Mouse (Mus musculus) stomach, postnatal 0 days (tissue): ENCODE data around the gene Flcn. TPM values are rescaled to one million over a fixed set of nuclear protein-coding genes. Genes with fewer than 3 reads are reported as not detected.

Experiments
- ATAC-seq: fragments of 200-750 bp; cut with Nextera tagmentation; 2 replicates; pipeline ENCODE4 v1.8.0; 2017; ENCODE audit not compliant: low FRiP score, low TSS enrichment
- DNase-seq: peaks from one replicate; pipeline ENCODE4 v3.0.0-alpha.2; 2016; ENCODE audit warnings: low spot score
- H3K27ac ChIP-seq: fragments of 300-500 bp; sonication (generic); replicated peaks from 2 replicates; pipeline ENCODE4 v1.5.1; 2014; ENCODE audit warnings: mild to moderate bottlenecking, control low read depth
- H3K27me3 ChIP-seq: fragments of 300-500 bp; sonication (generic); 2 replicates; pipeline ENCODE4 v1.6.1; 2014; ENCODE audit warnings: low read length; ENCODE audit not compliant: control insufficient read depth, insufficient read depth
- H3K36me3 ChIP-seq: fragments of 300-500 bp; sonication (generic); 2 replicates; pipeline ENCODE4 v1.6.1; 2014; ENCODE audit warnings: low read length, mixed read lengths; ENCODE audit not compliant: control insufficient read depth, insufficient read depth
- H3K4me1 ChIP-seq: fragments of 300-500 bp; sonication (generic); replicated peaks from 2 replicates; pipeline ENCODE4 v1.6.1; 2014; ENCODE audit warnings: antibody characterized with exemption; ENCODE audit not compliant: control insufficient read depth, insufficient read depth
- H3K4me2 ChIP-seq: fragments of 300-500 bp; sonication (generic); replicated peaks from 2 replicates; pipeline ENCODE4 v1.6.1; 2014; ENCODE audit warnings: low read depth, mild to moderate bottlenecking, control low read depth, moderate library complexity
- H3K4me3 ChIP-seq: fragments of 300-500 bp; sonication (generic); 2 replicates; pipeline ENCODE4 v1.5.1; 2014; ENCODE audit warnings: low read depth, low read length, control low read depth
- H3K9ac ChIP-seq: fragments of 300-500 bp; sonication (generic); 2 replicates; pipeline ENCODE4 v1.6.1; 2014; ENCODE audit warnings: mild to moderate bottlenecking, low read length, control low read depth, mixed read lengths
- H3K9me3 ChIP-seq: fragments of 300-500 bp; sonication (generic); 2 replicates; pipeline ENCODE4 v1.6.1; 2016; ENCODE audit warnings: low read length; ENCODE audit not compliant: control insufficient read depth
- CTCF ChIP-seq: IDR thresholded peaks from 2 replicates; pipeline ENCODE4 v1.5.1; 2016; ENCODE audit warnings: antibody characterized with exemption, low read depth, mild to moderate bottlenecking, moderate library complexity
- EP300 ChIP-seq: optimal IDR thresholded peaks from 2 replicates; pipeline ENCODE3; 2016; ENCODE audit warnings: antibody characterized with exemption
- WGBS: fragments of 180-500 bp; shearing (Covaris S2); extraction: QIAGEN DNeasy Blood & Tissue Kit; methylation state at CpG from one replicate; pipeline ENCODE4 v1.1.7; 2014; 5-methylcytosine and 5-hydroxymethylcytosine counted together
- polyA plus RNA-seq: library from polyadenylated mRNA; unstranded; fragments of >200 nt; fragmentation: Nextera tagmentation; extraction: Ambion mirVana; gene quantifications from 2 replicates; pipeline ENCODE4 v1.2.1, GENCODE M21; 2015

Flcn gene
- polyA plus RNA-seq, 1 experiment from 2014 or later: 16.1 TPM

DNA sequence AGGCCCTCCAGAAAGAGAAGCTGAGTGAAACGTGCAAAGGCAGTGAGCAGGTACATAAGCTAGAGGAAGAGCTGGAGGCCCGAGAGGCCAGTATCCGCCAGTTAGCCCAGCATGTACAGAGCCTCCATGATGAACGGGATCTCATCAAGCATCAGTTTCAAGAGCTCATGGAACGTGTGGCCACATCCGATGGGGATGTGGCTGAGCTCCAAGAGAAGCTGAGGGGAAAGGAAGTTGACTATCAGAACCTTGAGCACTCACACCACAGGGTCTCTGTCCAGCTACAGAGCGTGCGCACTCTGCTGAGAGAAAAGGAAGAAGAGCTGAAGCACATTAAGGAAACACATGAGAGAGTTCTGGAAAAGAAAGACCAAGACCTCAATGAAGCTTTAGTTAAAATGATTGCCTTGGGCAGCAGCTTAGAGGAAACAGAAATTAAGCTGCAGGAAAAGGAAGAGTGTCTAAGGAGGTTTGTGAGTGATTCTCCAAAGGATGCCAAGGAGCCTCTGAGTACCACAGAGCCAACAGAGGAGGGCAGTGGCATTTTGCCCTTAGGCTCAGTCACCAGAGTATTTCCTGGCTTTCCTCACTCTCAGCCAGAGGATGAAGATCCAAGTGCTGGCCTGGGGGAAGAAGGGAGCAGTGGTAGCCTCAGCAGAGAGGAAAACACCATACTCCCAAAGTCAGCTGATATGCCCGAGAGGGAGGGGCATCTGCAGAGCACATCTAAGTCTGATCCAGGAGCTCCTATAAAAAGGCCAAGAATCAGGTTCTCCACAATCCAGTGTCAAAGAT lies 51.4 kb downstream of the Flcn start:
- no peak overlapping the region for H3K4me2 ChIP-seq
- WGBS: 82% methylated on average over 9 of the region's 9 CpGs
- ATAC-seq (0 out of 2 replicates have a peak, but pooled peaks have one; percentile 14), DNase-seq (no peak)
- no peaks in the 10 kb centered on the region for H3K9me3 ChIP-seq
- H3K4me3 ChIP-seq: no peak overlapping the region
- no peak overlapping the region for H3K9ac ChIP-seq
- H3K27ac ChIP-seq: peak overlapping the region; percentile 45; the same call in 1 of the 2 replicates
- peaks cover 2% of the 10 kb centered on the region; the same call in 1 of the 2 replicates for H3K4me1 ChIP-seq
- H3K27me3 ChIP-seq: no peaks in the 10 kb centered on the region
- peaks cover 54% of the 10 kb centered on the region for H3K36me3 ChIP-seq
- no peak for TF ChIP-seq CTCF
- no peak for TF ChIP-seq EP300

DNA sequence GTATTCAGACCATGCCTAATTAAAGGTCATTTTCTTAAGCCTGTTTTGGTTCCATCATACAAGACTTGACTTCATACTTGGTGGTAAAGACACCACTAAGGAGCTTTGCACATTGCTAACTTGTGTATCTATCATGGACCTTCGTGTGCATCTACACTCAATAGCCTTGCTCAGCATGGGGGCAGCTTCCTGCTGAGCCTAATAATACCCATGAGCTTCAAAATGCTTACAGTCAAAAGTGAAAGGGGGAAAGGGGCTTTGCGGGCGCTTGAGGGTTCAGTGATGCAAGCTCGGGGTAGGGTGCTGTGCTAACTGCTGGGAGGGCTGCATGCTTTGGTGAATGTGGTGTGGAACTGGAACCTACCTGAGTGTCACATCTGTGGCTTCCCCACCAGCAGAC lies 53.5 kb downstream of the Flcn start:
- Histone ChIP-seq H3K4me2 (no peak overlapping the region), H3K9me3 (no peaks in the 10 kb centered on the region), H3K4me3 (no peak overlapping the region), H3K9ac (no peak overlapping the region), H3K27ac (no peak overlapping the region), H3K36me3 (peaks cover 62% of the 10 kb centered on the region), H3K27me3 (no peaks in the 10 kb centered on the region), H3K4me1 (peaks cover 2% of the 10 kb centered on the region; the same call in 1 of the 2 replicates)
- 85% methylated on average over 4 of the region's 4 CpGs for WGBS
- TF ChIP-seq CTCF: no peak
- TF ChIP-seq EP300: no peak
- DNase-seq: no peak
- no peak for ATAC-seq

DNA sequence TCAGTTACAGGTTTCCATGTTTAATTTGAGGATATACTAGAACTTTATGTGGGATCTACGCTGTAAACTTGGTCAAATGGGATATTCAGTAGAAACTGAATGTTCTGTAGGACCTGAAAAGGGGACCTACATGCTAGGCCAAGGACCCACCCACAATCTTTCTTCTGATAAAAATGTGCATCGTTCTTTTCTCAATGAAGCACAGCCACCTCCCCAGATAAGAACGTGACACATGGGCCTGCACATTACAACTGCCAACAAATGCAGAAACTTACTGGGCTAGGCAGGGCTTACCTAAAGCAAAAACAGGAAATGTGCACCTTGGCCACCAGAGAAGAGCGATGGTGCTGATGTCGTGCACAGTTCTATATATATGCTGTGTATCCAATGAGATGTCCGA lies 55.3 kb downstream of the Flcn start:
- 91% methylated on average over 6 of the region's 6 CpGs for WGBS
- no peak overlapping the region for H3K27ac ChIP-seq
- H3K36me3 ChIP-seq: peaks cover 63% of the 10 kb centered on the region
- H3K27me3 ChIP-seq: no peaks in the 10 kb centered on the region
- H3K4me1 ChIP-seq: peaks cover 2% of the 10 kb centered on the region; the same call in 1 of the 2 replicates
- ATAC-seq (no peak), DNase-seq (no peak)
- TF ChIP-seq CTCF: no peak
- no peak for TF ChIP-seq EP300
- no peak overlapping the region for H3K9ac ChIP-seq
- no peak overlapping the region for H3K4me2 ChIP-seq
- H3K9me3 ChIP-seq: no peaks in the 10 kb centered on the region
- no peak overlapping the region for H3K4me3 ChIP-seq

GRCm38 (mm10) chr11:59749050-59749449 lies 60.8 kb downstream of the Flcn start:
- DNase-seq: no peak
- Histone ChIP-seq H3K36me3 (peaks cover 37% of the 10 kb centered on the region), H3K4me2 (no peak overlapping the region), H3K4me1 (no peaks in the 10 kb centered on the region), H3K9me3 (no peaks in the 10 kb centered on the region), H3K27me3 (no peaks in the 10 kb centered on the region), H3K4me3 (no peak overlapping the region), H3K27ac (no peak overlapping the region), H3K9ac (no peak overlapping the region)
- 78% methylated on average over 3 of the region's 3 CpGs for WGBS
- no peak for ATAC-seq
- TF ChIP-seq EP300: no peak
- no peak for TF ChIP-seq CTCF

GRCm38 (mm10) chr11:59746614-59747013 lies 63.2 kb downstream of the Flcn start:
- WGBS: 77% methylated on average over 2 of the region's 2 CpGs
- TF ChIP-seq EP300 (no peak), CTCF (peak; percentile 89)

GRCm38 (mm10) chr11:59745851-59746250 lies 64.0 kb downstream of the Flcn start:
- Histone ChIP-seq H3K27me3 (no peaks in the 10 kb centered on the region), H3K4me2 (no peak overlapping the region), H3K4me1 (no peaks in the 10 kb centered on the region), H3K4me3 (no peak overlapping the region), H3K9ac (no peak overlapping the region), H3K9me3 (no peaks in the 10 kb centered on the region), H3K27ac (no peak overlapping the region), H3K36me3 (peaks cover 46% of the 10 kb centered on the region)
- DNase-seq (no peak), ATAC-seq (no peak)
- TF ChIP-seq EP300 (no peak), CTCF (no peak)
- 81% methylated on average over 5 of the region's 5 CpGs for WGBS

More at GRCm38 (mm10) chr11:59746614-59747013, 63.2 kb downstream of the Flcn start:
- no peaks in the 10 kb centered on the region for H3K9me3 ChIP-seq
- peaks cover 44% of the 10 kb centered on the region for H3K36me3 ChIP-seq
- ATAC-seq: 0 out of 2 replicates have a peak, but pooled peaks have one; percentile 49
- no peak overlapping the region for H3K4me3 ChIP-seq
- no peak overlapping the region for H3K9ac ChIP-seq
- peak; percentile 66 for DNase-seq
- no peaks in the 10 kb centered on the region for H3K27me3 ChIP-seq
- H3K4me2 ChIP-seq: no peak overlapping the region
- no peaks in the 10 kb centered on the region for H3K4me1 ChIP-seq
- H3K27ac ChIP-seq: no peak overlapping the region
